Mouse (Mus musculus) midbrain, embryonic 15.5 days (tissue): ENCODE measurements around the gene Sptb. TPM values are rescaled to one million over a fixed set of nuclear protein-coding genes. Genes with fewer than 3 reads are reported as not detected.

Experiments used
- ATAC-seq: fragments of 200-750 bp; cut with Nextera tagmentation; replicated peaks from 2 replicates; pipeline ENCODE4 v1.8.0; 2017; ENCODE audit warnings: moderate TSS enrichment
- H3K27ac ChIP-seq: fragments of 300-500 bp; sonication (generic); 2 replicates; pipeline ENCODE4 v1.5.1; 2015; ENCODE audit warnings: mild to moderate bottlenecking, inconsistent platforms
- H3K27me3 ChIP-seq: fragments of 300-500 bp; sonication (generic); replicated peaks from 2 replicates; pipeline ENCODE4 v1.6.1; 2015; ENCODE audit warnings: inconsistent platforms
- H3K36me3 ChIP-seq: fragments of 300-500 bp; sonication (generic); replicated peaks from 2 replicates; pipeline ENCODE4 v1.6.1; 2015; ENCODE audit warnings: inconsistent platforms
- H3K4me1 ChIP-seq: fragments of 300-500 bp; sonication (generic); 2 replicates; pipeline ENCODE4 v1.6.1; 2015; ENCODE audit warnings: inconsistent platforms
- H3K4me2 ChIP-seq: fragments of 300-500 bp; sonication (generic); 2 replicates; pipeline ENCODE4 v1.6.1; 2015; ENCODE audit warnings: inconsistent platforms, mild to moderate bottlenecking, moderate library complexity
- H3K4me3 ChIP-seq: fragments of 300-500 bp; sonication (generic); 2 replicates; pipeline ENCODE4 v1.5.1; 2015; ENCODE audit warnings: mild to moderate bottlenecking, inconsistent platforms
- H3K9ac ChIP-seq: fragments of 300-500 bp; sonication (generic); 2 replicates; pipeline ENCODE4 v1.6.1; 2015; ENCODE audit warnings: mild to moderate bottlenecking, inconsistent platforms
- H3K9me3 ChIP-seq: fragments of 300-500 bp; sonication (generic); 2 replicates; pipeline ENCODE4 v1.6.1; 2016; ENCODE audit warnings: inconsistent platforms
- WGBS: fragments of 180-500 bp; shearing (Covaris S2); methylation state at CpG from one replicate; pipeline ENCODE4 v1.1.7; 2015; ENCODE audit warnings: mixed read lengths; 5-methylcytosine and 5-hydroxymethylcytosine counted together
- microRNA-seq: library from miRNA; unstranded; fragments of <30 nt; microRNA quantifications from one replicate; pipeline ENCODE4, GENCODE M21; 2016
- polyA plus RNA-seq: library from polyadenylated mRNA; unstranded; fragments of >200 nt; fragmentation: Nextera tagmentation; extraction: Ambion mirVana; gene quantifications from 2 replicates; pipeline ENCODE4 v1.2.1, GENCODE M21; 2015

Sptb gene
- polyA plus RNA-seq, 1 experiment from 2014 or later: 3.6 TPM

GRCm38 (mm10) chr12:76531986-76532925, 178.1 kb downstream of the Sptb start:
- Histone ChIP-seq H3K27me3 (peaks cover 52% of the 10 kb centered on the region), H3K36me3 (no peaks in the 10 kb centered on the region), H3K4me3 (peak overlapping the region; percentile 47), H3K9me3 (no peaks in the 10 kb centered on the region), H3K27ac (no peak overlapping the region), H3K4me2 (peak overlapping the region; percentile 95), H3K9ac (no peak overlapping the region), H3K4me1 (peaks cover 19% of the 10 kb centered on the region)
- 2% methylated on average over 19 of the region's 19 CpGs for WGBS
- ATAC-seq: no peak

- Histone ChIP-seq H3K27ac (no peak within 1 kb of the TSS), H3K36me3 (no peaks in the 10 kb centered on the region), H3K9ac (no peak within 1 kb of the TSS), H3K9me3 (no peaks in the 10 kb centered on the region), H3K4me3 (no peak within 1 kb of the TSS), H3K27me3 (peaks cover 50% of the 10 kb centered on the region), H3K4me1 (peaks cover 19% of the 10 kb centered on the region), H3K4me2 (no peak within 1 kb of the TSS)
- 31% methylated on average over 6 of the region's 6 CpGs for WGBS
- no peak for ATAC-seq
These were observed 179.7 kb downstream of the Sptb start, which contains the start of gene Plekhg3 for GRCm38 (mm10) chr12:76530580-76531139. Gene Plekhg3, plus strand, starts transcription at chr12:76530891.

Small RNA genes within 50 kb of the gene (microRNA-seq; reads per million reads assigned to microRNA genes)
- gene Mir5135: not detected

Other genes with a start within 250 kb of the Sptb start
- gene Plekhg3, start 179.7 kb downstream of the Sptb start, polyA plus RNA-seq: 1.3 and 1.4 TPM in 2 replicates
- 127 and 131 TPM in 2 replicates for gene Churc1, start 55.0 kb upstream of the Sptb start, polyA plus RNA-seq
- 43.5 and 44.3 TPM in 2 replicates for gene Fntb, start 55.0 kb upstream of the Sptb start, polyA plus RNA-seq
- 0.06 TPM in 1 of 2 replicates, not detected in the other for gene Gpx2, start 85.0 kb upstream of the Sptb start, polyA plus RNA-seq
- 47.0 and 50.2 TPM in 2 replicates for gene Rab15, start 112.4 kb upstream of the Sptb start, polyA plus RNA-seq